Mouse (Mus musculus): ENCODE measurements around the gene Igsf21.

Gene Igsf21

DNA sequence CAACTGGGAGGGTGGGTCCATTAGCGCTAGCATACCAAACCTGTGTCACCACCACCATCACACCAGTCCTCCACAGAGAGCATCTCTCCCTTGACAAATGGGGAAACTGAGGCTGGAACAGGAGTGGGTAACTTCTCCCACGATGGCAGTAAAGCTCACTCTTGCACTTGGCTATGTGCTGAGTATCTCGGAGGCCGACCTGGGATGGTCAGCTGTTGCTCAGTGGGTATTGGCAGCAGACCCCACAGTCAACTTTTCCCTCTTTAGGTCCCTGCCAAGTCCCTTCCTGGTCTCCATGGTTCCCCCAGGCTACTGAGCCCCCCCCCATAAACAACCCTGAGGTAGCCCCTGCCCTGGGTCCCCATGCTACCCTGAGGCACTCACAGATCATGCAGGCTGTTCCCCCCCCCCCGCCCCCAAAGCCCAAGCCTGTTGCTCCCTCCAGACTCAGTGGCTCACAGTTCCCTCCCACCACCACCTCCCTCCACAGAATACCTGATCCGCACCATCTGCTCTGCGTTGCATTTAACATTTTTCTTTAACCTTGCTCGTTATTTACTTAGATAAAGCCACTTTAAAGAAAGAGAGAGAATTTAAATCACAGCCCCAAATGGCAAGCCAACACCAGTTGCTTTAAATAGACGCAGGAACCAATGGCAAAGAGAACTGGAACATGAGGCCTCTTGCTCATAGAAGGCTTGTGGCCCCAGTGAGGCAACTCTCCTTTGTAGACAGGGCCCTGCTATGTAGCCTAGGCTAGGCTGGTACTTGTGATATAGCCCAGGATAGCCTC, 11.0 kb downstream of the Igsf21 start:
- DNase-seq: no peak

DNA sequence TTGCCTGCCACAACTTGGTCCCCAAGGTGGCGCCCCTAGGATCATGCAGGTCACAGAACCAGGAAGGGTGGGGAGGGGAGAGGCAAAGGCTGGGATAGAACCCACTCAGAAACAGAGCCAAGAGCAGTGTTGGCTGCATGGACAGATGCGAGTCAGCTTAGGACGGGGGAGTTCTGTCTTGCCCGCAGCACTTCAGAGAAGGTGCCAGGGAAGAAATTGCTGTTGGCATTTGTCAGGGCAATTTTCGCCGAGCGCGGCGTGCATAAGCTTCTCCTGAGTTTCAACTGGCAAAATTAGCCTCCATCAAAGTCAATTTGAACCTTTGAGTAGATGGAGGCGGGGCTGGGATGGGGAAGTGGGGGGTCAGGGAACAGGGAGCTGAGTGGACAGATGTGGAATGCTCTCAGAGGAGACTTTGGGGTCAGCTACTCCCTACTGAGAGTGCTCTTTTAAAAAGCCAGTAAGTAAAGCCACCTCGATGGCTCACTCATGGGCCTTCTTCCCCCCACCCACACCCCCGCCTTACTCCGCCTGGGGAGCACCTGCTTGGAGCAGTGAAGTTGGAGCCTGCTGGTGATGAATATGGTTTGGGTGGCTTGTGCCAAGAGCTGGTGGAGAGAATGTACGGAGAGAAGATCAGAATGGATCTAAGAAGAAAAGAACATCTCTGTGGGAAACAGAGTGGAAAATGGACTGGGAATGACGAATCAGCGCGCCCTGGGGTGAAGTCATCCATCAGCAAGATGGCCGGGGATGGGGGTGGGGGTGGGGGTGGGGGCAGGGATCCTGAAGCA, 12.0 kb downstream of the Igsf21 start:
- no peak for DNase-seq

DNA sequence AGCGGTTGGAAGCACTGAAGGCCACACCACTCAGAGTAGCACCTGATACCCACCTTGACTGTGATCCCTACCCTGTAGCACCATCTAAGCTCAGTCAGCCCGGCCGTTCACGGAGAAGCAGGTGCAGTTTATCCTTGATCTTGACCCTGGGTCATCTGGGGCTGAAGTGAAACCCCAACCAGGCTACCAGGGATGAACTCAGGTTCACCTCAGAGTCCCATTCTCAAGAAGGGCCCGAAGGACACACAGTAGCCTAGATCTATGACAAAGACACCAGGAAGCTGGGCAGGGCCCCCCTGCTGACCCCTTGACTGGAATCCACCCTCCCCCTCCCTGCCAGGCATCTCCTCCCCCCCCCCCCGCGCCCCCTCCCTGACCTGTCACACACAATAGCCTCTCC, 18.7 kb downstream of the Igsf21 start:
- no peak for DNase-seq

DNA sequence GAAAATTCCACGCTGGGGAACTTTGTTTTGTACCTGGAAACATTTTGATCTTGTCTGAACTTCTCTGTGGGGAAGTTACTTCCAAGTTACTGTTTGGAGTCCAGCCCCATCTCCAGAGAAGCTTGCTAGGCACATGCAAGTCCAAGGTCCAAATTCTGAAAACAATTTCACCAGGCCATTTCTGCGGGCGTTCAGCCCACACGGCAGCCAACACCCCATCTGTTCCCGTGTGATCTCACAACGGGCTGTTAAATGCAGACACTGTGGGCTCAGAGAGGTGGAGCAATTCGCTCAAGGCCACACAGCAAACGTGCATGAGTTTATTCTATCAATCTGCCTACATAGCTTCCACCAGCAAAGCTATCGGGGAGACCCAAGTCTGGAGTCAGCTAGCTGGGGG, 21.4 kb downstream of the Igsf21 start:
- DNase-seq: no peak

DNA sequence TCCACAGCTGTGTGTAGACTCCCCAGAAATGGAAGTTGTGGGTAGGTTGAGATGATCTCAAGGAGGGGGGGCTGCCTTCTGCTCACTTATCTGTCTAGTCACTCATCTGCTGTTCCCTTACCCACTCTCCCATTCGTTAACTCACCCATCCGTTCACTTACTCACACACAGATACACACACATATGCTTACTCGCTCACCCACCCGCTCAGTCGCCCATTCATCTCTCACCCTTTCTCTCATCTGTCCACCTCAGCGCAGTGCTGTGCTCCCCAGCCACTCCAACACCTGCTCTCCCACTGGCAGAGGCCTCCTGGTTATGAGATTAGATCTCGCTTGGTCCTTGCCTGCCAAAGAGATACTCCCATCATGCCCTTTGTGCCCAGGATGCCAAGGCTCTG, 22.1 kb downstream of the Igsf21 start:
- DNase-seq: no peak

DNA sequence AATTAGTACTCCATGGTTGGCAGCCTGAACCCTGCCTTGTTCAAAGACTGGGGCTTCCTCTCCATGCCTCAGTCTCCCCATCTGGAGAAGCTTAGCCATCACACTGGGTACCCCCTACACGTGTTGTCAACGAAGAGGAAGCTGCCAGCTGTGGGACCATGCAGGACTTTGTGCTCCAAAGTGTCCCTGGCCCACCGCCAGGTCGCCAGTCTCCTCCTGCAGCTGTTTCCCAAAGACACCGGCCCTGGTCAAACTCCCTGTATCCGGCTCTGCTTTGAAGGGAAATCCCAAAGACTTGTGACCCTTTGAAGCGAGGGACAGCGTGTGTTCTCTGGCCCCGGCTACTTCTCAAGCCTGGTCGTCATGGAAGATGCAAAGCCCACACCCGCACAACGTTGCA, 23.5 kb downstream of the Igsf21 start:
- DNase-seq: no peak

DNA sequence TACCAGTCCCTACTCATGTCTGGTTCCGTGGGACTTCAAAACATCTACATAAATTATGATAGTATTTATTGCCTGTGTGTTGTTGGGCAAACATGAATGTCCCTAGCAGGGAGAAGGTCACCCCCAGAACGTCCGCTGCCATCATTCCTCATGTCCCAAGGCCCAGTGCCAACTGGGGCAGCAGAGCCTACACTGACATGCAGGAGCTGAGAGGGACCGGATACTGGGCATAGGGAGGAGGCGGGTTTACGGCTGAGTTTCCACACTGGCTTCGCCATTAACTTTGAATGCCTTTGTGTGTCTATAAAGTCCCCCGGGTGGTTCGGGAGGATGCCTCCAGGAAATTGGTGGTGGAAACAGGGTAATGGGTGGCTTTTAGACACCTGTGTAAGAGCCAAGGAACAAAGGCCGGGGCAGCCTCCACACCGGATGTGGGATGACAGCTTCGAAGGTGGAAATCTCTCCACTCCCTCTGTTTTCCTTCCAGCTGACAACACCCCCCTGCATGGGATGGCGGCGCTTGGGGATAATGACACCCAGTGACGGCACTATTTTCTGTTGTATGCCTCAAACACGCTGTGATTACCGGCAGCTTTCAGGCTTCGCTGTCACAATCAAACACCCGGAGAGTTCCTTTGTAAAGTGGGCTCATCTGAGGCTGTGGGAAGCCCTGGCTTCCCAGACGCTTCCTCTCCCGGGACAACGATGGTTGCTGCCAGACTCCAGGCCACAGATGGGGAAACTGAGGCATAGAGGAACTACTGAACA, 26.1 kb downstream of the Igsf21 start:
- DNase-seq: no peak

DNA sequence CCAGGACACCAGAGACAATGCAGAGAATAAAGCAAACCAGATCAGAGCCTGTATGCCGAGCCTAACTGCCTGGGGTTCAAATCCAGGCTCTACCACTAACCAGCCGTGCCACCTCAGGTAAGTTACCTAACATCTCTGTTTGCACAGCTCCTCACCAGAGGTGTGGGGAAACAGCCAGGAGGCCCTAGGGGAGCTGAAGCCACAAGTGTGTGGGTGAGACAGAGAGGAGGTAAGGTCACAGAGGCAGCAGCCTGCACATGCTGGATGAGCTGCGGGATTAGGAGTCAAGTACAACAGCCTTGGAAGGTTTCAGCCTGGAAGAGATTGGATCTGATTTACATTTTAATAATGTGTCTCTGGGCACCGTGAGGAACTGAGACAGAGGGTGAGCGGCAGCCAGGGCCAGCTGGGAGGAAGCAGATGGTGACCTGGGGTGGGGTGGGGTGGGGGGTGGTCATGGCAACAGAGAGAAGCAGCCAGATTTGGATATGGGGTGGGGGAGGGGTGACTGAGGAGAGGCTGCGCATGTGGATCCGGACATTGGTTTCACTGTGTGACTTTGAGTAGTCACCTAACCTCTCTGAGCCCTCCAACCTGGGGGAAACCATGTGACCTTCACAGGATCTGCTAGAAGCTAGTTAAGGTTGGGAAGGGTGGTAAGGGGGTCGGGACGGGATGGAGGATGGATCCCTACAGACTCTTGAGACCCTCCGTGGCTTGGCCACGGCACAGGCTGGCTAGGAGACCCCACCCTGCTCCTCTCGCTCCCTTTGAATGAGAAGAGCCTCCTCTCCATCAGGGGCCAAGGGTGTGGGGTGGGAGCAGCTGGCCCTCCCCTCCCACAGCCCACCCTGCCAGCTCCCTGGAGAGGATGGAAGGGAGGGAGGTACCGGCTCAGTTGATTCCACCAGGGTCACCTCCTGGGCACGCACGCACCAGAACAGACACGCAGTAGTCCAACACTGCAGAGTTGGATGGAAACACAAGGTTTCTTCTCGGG, 27.4 kb downstream of the Igsf21 start:
- no peak for DNase-seq

DNA sequence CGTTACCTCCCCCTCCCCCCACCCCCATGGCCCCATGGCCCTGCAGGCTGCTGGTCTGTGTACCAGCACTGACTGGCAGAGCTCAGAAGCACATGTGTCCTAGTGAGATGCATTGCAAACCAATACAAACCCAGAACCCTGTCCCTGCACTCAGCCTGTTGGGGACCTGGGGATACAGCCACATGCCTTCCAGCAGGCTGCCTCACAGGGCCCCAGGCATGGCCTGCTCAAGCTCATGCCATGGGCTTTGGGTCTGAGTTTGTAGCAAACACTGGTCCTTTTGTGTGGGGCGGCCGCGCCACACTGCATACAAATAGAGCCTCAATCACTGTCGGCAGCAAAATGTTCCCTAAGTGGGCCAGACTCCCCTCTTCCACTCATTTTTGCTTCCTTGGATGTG, 28.2 kb downstream of the Igsf21 start:
- DNase-seq: no peak

DNA sequence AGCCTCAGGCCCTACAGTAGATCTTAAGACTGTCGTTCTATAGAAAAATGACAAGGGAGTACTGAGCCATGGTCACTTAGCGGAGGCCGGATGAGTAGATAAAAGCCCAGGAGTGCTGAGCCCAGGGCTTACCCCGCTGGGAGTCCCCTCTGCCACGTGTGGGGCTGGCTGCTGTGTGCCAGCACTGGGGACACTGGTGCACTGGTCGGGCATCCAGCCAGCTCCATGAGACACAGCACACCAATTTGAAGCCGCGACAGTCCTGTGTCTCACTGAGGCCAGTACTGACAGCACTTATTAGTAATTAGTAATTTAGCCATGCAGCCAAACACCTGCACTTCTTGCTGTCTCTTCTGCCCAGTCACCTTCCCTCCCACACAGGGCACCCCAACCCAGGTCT, 28.6 kb downstream of the Igsf21 start:
- DNase-seq: no peak

DNA sequence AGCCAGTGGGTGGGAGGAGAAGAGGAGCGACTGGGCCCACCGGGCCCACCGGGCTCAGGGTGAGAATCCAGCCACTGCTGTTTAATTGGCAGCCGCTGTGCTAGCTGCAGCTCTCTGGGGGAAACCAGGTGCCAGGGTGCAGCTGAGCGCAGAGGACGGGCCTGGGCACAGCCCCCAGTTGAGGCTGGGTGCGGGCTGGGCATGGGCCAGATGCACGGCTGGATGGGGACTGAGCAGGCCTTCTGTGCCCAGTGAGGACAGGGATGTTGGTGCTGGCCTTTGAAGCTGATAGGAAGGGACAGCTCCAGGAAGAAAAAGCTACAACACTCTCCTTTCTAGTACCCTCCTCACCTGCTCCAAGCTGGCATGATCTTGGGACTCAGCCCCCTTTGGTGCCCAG, 30.5 kb downstream of the Igsf21 start:
- no peak for DNase-seq

DNA sequence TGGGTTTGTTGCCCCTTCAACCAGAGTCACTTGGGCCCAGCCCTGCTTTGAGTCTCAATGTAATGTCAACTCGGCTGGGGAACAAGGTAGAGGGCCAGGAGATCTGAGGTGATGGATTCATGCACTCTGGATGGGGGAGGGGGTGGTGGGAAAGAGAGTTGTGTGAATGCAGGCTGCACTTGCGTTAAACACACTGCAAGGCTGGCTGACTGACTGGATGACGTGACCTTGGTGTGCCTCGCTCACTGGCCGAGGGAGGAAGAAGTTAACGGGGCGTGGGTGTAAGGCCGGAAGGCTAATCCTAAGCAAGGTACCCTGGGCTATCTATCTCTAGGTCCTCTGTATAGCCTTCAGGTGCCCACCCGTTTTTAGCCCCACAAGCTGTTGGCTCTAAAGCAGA, 31.4 kb downstream of the Igsf21 start:
- DNase-seq: no peak

DNA sequence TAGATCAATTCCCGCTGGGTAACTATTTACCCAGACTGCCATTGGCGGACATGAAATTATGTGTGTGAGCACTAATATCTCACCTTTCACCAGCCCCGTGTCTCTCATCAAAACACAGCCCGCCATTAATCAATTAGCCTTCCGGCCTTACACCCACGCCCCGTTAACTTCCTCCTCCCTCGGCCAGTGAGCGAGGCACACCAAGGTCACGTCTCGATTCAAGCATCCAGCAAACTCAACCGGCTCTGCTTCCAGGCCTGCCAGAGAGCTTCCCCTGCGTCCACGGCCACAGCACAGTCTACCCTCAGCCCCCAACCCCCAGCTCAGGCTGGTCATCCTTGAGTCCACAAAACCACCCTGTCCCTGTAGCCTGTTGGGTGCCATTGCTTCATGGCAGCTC, 32.2 kb downstream of the Igsf21 start:
- DNase-seq: no peak

DNA sequence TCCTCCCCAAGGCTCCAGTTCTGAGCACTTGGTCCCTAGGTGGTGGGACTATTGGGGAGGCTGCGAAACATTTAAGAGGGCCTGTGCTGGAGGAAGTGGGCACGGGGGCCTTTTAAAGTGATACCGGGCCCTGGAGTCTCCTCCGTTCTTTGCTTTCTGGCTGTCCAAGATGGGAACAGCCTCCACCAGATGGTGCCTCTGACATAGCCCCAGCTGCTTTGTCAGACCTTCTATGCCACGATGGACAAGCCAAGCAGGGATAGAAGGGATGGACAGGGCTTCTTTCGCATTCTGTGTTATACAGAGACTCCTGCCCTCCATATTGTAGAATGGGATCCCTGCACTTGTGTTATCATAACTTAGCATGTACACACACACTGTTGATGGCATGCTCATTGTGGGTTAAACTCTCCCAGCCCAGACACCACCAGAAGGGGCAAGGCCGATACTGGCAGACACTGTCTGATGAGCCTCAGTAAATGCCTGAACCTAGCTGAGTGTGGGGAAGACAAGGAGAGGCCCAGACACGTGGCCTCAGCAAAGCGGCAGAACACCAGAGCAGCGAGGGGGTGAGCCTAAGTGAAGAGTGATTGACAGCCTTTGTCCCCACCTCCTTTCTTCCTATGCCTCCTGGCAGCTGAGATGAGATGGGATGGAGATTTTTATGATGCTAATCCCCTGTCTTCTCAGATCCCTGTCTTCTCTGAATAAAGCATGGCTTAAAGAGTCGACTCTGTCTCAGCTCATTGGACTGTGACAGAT, 36.3 kb downstream of the Igsf21 start:
- DNase-seq: no peak

DNA sequence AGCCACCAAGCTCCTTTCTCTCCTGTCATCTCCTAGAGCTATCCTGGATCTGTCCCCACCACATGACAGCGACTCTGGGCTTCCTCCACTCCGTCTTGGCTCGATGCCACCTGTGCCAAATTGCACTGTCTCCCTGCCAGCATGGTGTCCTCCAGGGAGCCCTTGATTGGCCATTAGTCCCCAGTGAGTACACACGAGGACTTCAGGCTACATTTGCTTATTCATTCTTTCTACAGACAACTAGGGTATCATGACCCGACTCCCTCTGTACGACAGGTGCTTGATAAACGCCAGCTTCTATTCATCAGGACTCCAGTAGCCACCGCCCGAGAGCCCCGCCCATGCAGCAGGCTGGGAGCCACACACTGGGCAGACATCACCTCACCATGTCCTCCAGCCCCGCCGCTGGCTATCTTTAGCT, 40.8 kb downstream of the Igsf21 start:
- no peak for DNase-seq

DNA sequence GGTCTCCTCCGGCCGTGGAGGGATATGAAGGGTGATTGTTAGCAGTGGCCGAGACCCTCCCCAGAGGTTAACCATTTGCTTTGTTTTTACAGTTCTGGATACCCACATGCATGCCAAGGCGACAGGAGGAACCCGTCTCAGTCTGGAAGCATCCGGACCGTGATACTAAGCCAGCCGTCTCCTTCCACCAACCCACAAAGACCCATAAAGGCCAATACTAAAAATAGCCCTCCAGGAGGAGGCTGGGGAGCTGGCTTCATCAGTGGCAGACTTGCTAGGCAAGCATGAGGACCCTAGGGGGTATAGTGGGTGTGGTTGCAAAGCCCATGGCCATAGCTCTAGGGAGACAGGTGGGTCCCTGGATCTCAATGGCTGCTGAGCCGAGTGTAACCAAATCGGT, 41.8 kb downstream of the Igsf21 start:
- DNase-seq: no peak

DNA sequence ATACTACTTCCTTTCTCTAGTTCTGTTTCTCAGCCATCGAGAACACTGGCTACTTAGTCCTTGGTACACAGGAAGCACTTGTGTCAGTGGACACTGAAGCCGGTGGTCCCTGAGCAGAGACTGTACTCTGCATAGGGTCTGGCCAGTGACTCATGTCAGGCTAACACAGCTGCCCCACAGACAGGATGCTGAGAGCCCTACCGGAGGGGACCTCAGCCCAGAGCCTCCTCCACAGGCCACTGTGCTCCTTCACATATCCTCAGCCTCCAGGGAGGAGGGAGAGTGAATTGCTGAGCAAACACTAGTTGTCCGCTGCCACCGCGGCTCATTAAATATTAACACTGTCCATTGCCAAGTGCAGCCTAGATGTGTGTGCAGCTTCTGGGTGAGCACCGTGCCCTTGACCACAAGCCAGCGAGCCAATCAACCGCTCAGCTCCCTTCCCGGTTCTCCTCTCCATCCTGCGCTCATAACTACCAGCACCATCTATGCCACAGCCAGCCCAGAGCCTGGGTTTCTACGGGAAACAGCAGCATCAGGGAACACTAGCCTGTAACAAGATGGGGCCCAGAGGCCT, 42.8 kb downstream of the Igsf21 start:
- no peak for DNase-seq

DNA sequence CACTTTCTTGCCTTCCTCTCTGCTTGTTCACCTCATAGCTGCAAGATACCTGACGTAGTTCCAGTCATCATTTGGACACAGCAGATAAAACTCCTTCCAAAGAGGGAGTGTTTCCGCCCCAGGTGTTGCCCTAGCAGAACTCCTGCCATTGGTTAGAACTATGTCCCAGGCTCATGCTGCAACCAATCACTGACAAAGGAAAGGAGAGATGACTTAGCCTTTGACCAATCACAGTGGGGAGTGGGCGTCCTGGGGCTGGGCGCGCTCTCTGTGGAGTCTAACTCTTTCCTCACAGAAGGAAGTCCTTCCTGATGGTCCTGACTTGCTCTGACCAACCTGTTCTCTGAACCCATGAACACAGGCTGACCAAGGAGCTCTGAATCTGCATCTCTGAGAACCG, 44.4 kb downstream of the Igsf21 start:
- no peak for DNase-seq

DNA sequence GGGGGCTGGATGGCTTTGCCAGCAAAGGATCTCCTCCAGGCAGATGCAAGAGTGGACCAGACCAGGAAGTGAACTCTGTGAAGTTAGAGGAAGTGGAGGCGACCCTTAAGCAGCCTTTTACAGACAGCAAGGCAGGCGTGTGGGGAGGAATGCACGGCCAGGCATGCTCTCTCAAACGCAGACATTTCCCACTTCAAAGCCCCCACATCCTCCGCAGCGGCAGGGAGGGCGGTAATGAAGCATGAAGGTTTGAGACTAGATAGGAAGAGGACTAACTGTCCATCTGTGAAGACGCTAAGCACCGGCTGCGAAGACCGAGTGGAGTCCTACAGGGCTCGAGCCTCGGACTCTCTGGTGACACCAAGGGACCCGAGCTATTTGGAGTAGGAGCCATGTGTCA, 46.3 kb downstream of the Igsf21 start:
- no peak for DNase-seq

DNA sequence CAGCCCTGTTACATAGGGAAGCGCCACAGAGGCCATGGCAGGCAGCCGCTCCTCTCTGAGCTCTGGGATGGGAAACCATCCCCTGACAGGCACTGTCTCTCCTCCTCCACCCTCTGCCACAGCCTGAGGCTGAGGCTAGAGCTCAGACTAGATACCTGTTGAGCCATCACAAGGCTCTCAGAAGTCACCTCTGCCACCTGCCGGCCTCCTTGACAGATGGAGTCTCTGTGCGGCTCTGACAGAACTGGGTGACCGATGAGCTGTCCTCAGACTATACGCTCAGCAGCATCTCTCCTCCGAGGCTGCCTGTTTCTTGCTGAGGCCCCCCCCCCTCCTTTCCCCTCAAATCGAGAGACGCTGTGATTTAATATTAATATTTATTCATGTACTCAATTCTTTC, 49.9 kb downstream of the Igsf21 start:
- DNase-seq: no peak
